Mouse (Mus musculus): ENCODE measurements around the gene Tnfrsf1b.

GRCm38 (mm10) chr4:145215396-145215795 lies 31.3 kb downstream of the Tnfrsf1b start:
- no peak for TF ChIP-seq CTCF (IDR thresholded peaks at IDR 0.05; ENCODE audit: low read depth, low read length)
- TF ChIP-seq POLR2A (IDR thresholded peaks at IDR 0.05; ENCODE audit: borderline replicate concordance, low read depth, low read length) = no peak

All from bone marrow macrophage, adult 2 months (primary cell).